Mouse (Mus musculus) liver, embryonic 16.5 days (tissue): ENCODE measurements around the gene Scarb2. TPM values are rescaled to one million over a fixed set of nuclear protein-coding genes. Genes with fewer than 3 reads are reported as not detected.

Experiments
- ATAC-seq: fragments of 200-750 bp; cut with Nextera tagmentation; 2 replicates; pipeline ENCODE4 v1.8.0; 2017; ENCODE audit warnings: low read depth, mild to moderate bottlenecking, moderate number of reproducible peaks, moderate library complexity
- H3K27ac ChIP-seq: fragments of 300-500 bp; sonication (generic); 2 replicates; pipeline ENCODE4 v1.5.1; 2014; ENCODE audit warnings: mild to moderate bottlenecking, low read length
- H3K27me3 ChIP-seq: fragments of 300-500 bp; sonication (generic); 2 replicates; pipeline ENCODE4 v1.6.1; 2014; ENCODE audit warnings: low read depth, low read length, mixed read lengths; ENCODE audit not compliant: control insufficient read depth, insufficient read depth
- H3K36me3 ChIP-seq: fragments of 300-500 bp; sonication (generic); 2 replicates; pipeline ENCODE4 v1.6.1; 2014; ENCODE audit warnings: mild to moderate bottlenecking; ENCODE audit not compliant: control insufficient read depth, insufficient read depth
- H3K4me1 ChIP-seq: fragments of 300-500 bp; sonication (generic); 2 replicates; pipeline ENCODE4 v1.6.1; 2014; ENCODE audit warnings: low read depth, low read length, mixed read lengths; ENCODE audit not compliant: control insufficient read depth
- H3K4me2 ChIP-seq: fragments of 300-500 bp; sonication (generic); 2 replicates; pipeline ENCODE4 v1.6.1; 2014; ENCODE audit warnings: low read depth, low read length, mixed read lengths
- H3K4me3 ChIP-seq: fragments of 300-500 bp; sonication (generic); 2 replicates; pipeline ENCODE4 v1.5.1; 2014; ENCODE audit warnings: low read depth, mild to moderate bottlenecking, low read length
- H3K9ac ChIP-seq: fragments of 300-500 bp; sonication (generic); 2 replicates; pipeline ENCODE4 v1.6.1; 2014; ENCODE audit warnings: low read depth, low read length
- H3K9me3 ChIP-seq: fragments of 300-500 bp; sonication (generic); replicated peaks from 2 replicates; pipeline ENCODE4 v1.6.1; 2016; ENCODE audit warnings: low read length; ENCODE audit not compliant: control insufficient read depth
- WGBS: fragments of 180-500 bp; shearing (Covaris S2); extraction: QIAGEN DNeasy Blood & Tissue Kit; methylation state at CpG from one replicate; pipeline ENCODE4 v1.1.7; 2014; ENCODE audit not compliant: insufficient replicate concordance; 5-methylcytosine and 5-hydroxymethylcytosine counted together
- polyA plus RNA-seq: library from polyadenylated mRNA; unstranded; fragments of >200 nt; fragmentation: Nextera tagmentation; extraction: Ambion mirVana; gene quantifications from 2 replicates; pipeline ENCODE4 v1.2.1, GENCODE M21; 2015

Scarb2 gene
- polyA plus RNA-seq, 1 experiment from 2014 or later, result 8.0 TPM

DNA sequence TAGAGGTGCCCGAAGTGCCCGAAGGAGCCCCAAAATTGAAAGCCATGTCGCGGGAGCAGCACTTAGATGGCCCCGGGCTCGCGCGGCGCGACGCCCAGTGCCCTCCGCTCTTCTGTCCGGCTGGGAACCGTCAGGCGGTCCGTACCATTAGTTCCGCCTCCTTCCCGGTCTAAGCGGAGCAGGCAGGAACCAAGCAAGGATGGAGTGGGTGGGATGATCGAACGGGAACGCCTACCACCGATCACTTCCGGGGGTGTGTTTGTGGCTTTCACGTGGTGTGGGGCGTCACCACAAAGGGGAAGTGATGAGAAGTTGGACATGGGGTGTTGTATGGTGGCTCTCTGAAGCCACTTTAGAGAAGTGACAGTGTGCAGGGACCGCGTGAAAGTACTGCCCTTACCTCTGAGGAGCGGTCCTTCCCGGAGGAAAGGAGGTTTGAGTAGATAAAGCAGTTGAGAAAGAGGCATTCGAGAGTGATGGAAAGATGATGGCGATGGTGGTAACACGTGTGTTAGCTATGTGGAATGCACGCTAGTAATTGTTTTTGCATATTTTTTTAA is 71.5 kb downstream of the Scarb2 start, which contains the start of gene Nup54:
Gene Nup54 (minus strand): TSS at position 195 of the 560 bp plus-strand sequence.
- Histone ChIP-seq H3K36me3 (peaks cover 3% of the 10 kb centered on the region; the same call in 1 of the 2 replicates), H3K27me3 (no peaks in the 10 kb centered on the region), H3K9ac (peak within 1 kb of the TSS; percentile 96), H3K9me3 (no peaks in the 10 kb centered on the region), H3K27ac (peak within 1 kb of the TSS; percentile 95), H3K4me2 (peak within 1 kb of the TSS; percentile 92), H3K4me3 (peak within 1 kb of the TSS; percentile 96), H3K4me1 (peaks cover 15% of the 10 kb centered on the region)
- under 1% methylated on average over 30 of the region's 34 CpGs for WGBS
- peak; percentile 97 for ATAC-seq

DNA sequence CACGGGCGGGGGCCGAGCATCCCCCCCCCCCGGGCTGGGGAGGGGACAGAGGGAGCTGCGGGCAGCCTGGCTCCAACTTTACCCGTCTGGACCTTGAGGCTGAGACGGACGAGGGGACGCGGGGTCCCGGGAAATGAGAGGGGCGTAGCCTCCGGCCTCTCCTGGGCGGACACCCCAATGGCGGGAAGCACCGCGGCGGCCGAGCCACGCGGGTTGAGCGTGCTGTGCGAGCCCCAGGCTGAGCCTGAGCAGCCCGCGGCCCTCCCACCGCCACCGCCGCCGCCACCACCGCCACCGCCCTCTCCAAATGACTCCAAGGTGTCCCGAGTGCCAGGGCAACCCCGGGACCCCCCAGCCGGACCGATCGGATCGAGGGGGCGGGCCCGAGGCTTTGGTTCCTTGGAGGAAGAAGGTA is 72.1 kb downstream of the Scarb2 start:
- no peaks in the 10 kb centered on the region for H3K9me3 ChIP-seq
- H3K36me3 ChIP-seq, result peaks cover 3% of the 10 kb centered on the region; the same call in 1 of the 2 replicates
- H3K4me3 ChIP-seq, result peak overlapping the region; percentile 96
- H3K4me2 ChIP-seq, result peak overlapping the region; percentile 92
- peak overlapping the region; percentile 95 for H3K27ac ChIP-seq
- H3K27me3 ChIP-seq, result no peaks in the 10 kb centered on the region
- peaks cover 15% of the 10 kb centered on the region for H3K4me1 ChIP-seq
- peak; percentile 79 for ATAC-seq
- WGBS, result 1% methylated on average over 39 of the region's 39 CpGs
- H3K9ac ChIP-seq, result peak overlapping the region; percentile 96

DNA sequence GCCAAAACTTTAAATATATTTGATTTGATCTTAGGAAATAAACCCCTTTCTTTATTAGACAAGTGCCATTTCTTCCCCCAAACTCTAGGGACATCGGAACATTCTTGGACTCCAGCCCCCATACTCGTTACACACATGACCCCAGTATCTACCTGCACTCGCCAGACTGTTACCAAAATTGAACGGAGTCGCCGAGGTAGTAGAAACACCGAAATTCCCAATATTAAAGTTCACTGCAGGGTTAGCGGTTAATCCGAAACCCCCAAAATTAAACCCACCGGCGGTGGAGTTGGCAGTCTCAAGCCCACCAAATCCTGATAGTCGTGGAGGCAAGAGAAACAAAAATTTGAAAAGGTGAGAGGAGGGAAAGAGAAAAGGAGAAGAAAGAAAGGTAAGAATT is 72.6 kb downstream of the Scarb2 start:
- no peak for ATAC-seq
- H3K4me2 ChIP-seq, result peak overlapping the region; percentile 92
- no peaks in the 10 kb centered on the region for H3K9me3 ChIP-seq
- peak overlapping the region; percentile 95 for H3K27ac ChIP-seq
- no peaks in the 10 kb centered on the region for H3K27me3 ChIP-seq
- WGBS, result under 1% methylated on average over 12 of the region's 12 CpGs
- peaks cover 15% of the 10 kb centered on the region for H3K4me1 ChIP-seq
- H3K36me3 ChIP-seq, result peaks cover 6% of the 10 kb centered on the region
- peak overlapping the region; percentile 96 for H3K9ac ChIP-seq
- H3K4me3 ChIP-seq, result peak overlapping the region; percentile 96

DNA sequence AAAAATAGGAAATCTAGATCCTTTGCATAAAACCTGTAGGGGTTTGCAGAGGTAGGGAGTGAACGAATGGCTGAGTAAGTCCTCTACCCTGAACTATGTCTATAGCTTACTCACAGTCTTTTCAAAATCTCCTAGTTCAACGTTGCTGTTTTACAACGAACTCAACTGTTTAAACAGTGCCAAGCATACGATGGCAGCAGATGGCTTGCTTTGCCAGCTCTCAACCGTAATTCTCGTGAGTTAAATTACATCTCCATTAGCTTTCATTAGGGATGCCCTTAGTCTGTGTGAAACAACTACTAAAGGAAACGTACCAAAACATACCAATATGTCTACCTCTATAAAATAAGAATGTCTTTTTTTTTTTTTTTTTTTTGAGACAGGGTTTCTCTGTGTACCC is 75.0 kb downstream of the Scarb2 start:
- no peak for ATAC-seq
- Histone ChIP-seq H3K36me3 (peaks cover 29% of the 10 kb centered on the region), H3K4me2 (no peak overlapping the region), H3K9me3 (no peaks in the 10 kb centered on the region), H3K9ac (no peak overlapping the region), H3K27ac (no peak overlapping the region), H3K4me1 (peaks cover 9% of the 10 kb centered on the region), H3K4me3 (no peak overlapping the region), H3K27me3 (no peaks in the 10 kb centered on the region)
- 81% methylated on average over 7 of the region's 7 CpGs for WGBS

DNA sequence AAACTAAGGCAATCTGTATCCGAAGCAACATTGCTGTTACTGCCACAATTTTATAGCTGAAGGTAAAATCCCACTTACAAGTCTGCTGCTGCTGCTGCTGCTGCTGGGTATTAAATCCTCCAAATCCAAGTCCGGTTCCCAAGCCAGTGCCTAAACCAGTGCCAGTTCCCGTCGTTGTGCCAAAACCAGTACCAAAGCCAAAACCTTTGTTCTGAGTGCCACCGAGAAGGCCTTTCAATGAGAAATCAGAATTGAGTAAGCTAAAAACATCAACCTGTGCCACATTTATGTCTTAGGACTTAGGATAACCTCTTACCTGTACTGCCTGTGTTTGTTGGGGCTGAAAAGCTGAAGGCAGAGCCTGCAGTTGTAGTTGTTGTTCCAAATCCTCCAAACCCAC is 75.9 kb downstream of the Scarb2 start:
- peaks cover 32% of the 10 kb centered on the region for H3K36me3 ChIP-seq
- H3K27me3 ChIP-seq, result no peaks in the 10 kb centered on the region
- no peak overlapping the region for H3K4me2 ChIP-seq
- H3K27ac ChIP-seq, result no peak overlapping the region
- H3K9ac ChIP-seq, result no peak overlapping the region
- WGBS, result 82% methylated on average over 5 of the region's 5 CpGs
- no peak for ATAC-seq
- no peaks in the 10 kb centered on the region for H3K9me3 ChIP-seq
- peaks cover 9% of the 10 kb centered on the region for H3K4me1 ChIP-seq
- no peak overlapping the region for H3K4me3 ChIP-seq

DNA sequence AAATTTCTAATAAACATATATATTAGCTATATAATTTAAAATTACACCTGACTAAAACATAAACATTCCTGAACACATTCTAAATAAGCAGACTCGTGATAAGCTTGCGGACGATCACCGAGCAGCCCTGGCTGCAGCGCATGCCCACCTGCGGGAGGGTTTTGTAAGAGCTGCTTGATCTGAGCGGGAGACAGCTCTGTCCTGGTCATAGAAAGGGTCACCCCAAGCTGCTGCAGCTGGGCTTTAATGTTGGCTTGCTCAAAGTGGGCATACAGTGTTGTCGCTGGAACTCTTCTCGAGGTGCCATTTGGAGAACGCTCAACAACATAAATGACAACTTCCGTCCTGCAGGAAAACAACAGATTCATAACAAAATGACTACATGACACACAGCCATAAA is 82.5 kb downstream of the Scarb2 start:
- H3K9me3 ChIP-seq, result no peaks in the 10 kb centered on the region
- no peak overlapping the region for H3K9ac ChIP-seq
- no peaks in the 10 kb centered on the region for H3K4me1 ChIP-seq
- ATAC-seq, result no peak
- H3K4me3 ChIP-seq, result no peak overlapping the region
- no peak overlapping the region for H3K4me2 ChIP-seq
- 90% methylated on average over 11 of the region's 11 CpGs for WGBS
- H3K27ac ChIP-seq, result no peak overlapping the region
- H3K36me3 ChIP-seq, result peaks cover 61% of the 10 kb centered on the region
- H3K27me3 ChIP-seq, result no peaks in the 10 kb centered on the region

DNA sequence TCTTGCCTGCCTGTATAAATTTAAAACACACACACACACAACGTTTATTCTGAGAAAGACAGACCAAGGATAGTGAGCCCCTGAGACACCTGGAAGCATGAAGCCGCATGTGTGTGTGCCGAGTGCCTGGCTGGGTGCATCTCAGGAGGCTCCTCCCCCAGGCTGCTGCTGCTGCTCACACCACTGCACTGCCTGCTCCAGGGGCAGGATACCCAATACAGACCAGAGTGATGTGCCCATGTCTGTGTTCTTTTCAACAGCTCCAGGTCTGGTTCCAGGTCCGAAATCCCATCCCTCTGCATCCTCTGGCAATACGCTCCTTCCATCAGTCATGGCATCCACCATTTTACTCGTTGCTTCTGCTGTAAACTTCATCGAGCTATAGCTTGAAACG is 92.7 kb downstream of the Scarb2 start:
- no peak overlapping the region for H3K4me2 ChIP-seq
- ATAC-seq, result no peak
- H3K4me1 ChIP-seq, result no peaks in the 10 kb centered on the region
- no peaks in the 10 kb centered on the region for H3K27me3 ChIP-seq
- no peak overlapping the region for H3K27ac ChIP-seq
- H3K9ac ChIP-seq, result no peak overlapping the region
- no peak overlapping the region for H3K4me3 ChIP-seq
- WGBS, result 71% methylated on average over 8 of the region's 8 CpGs
- H3K36me3 ChIP-seq, result peaks cover 25% of the 10 kb centered on the region
- no peaks in the 10 kb centered on the region for H3K9me3 ChIP-seq

DNA sequence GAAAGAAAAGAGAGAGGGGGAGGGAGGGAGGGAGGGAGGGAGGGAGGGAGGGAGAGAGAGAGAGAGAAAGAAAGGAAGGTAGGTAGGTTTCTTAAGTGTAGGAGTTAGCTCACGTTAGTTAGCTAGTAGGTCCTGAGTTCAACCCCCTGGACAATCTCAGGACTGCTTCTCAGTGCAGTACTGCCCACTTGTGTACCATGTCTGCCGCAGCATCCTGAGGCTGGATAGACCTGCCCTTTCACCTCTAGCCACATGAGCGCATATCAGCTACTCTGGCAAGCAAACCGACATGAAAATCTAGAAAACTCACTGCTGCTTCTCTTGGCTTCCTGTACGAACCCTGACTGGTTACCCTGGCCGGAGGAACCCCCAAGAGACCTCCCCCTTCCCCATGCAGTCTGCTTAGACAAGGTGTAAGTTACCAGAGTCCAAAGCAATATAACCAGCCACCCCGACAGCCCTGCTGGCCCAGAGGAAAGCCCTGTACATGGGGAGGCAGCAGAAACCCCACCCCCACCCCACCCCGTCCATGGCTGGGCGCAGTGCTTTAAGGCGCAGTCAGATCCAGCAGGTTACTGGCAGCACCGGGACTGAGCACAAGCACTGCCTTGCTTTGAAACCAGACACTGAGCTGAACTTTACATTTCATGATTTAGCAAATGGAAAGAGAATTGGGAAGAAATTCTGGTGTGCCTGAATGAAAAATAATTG is 93.2 kb downstream of the Scarb2 start:
- Histone ChIP-seq H3K27ac (no peak overlapping the region), H3K4me2 (no peak overlapping the region), H3K9ac (no peak overlapping the region), H3K36me3 (peaks cover 22% of the 10 kb centered on the region), H3K27me3 (no peaks in the 10 kb centered on the region), H3K9me3 (no peaks in the 10 kb centered on the region), H3K4me3 (no peak overlapping the region), H3K4me1 (no peaks in the 10 kb centered on the region)
- no peak for ATAC-seq
- 72% methylated on average over 11 of the region's 11 CpGs for WGBS

DNA sequence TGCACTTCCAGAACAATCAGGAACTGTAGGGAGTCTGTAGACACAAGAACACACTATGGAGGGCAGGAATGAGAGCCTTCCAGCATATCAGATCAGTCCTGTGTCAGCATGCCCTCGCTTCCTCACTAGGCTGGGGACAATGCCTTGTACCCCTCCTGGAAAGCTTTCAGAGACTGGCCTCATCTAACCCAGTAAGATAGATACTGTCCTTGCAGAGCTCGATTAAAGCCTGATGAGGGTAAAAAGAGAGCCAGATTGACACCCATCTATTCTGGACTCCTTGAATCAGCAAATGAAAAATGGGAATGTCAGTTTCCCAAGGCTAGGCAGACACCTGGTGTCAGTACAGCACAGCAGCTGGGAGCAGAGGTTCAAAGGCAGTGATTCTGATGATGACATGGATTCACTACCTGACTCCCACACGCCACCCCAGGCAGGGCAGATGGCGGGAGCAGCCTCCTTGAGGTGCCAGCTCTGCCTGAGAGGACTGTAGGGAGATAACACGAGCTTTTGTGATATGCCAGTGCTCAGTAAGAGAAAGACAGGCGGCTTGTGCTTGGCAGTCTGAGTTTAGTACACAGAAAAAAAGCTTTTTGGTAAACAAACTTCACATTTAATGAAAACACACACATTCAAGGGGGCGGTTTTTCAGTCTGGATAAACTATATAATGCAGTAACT is 95.0 kb downstream of the Scarb2 start:
- Histone ChIP-seq H3K9me3 (no peaks in the 10 kb centered on the region), H3K9ac (no peak overlapping the region), H3K4me1 (no peaks in the 10 kb centered on the region), H3K4me3 (no peak overlapping the region), H3K27me3 (no peaks in the 10 kb centered on the region), H3K27ac (no peak overlapping the region), H3K4me2 (no peak overlapping the region), H3K36me3 (peaks cover 7% of the 10 kb centered on the region)
- ATAC-seq, result no peak
- 53% methylated on average over 7 of the region's 7 CpGs for WGBS
